Mouse (Mus musculus) bone marrow macrophage, adult 2 months (primary cell): Measurements from ENCODE around the gene Kcnk13.

Experiments used
- CTCF ChIP-seq: IDR thresholded peaks from 2 replicates; pipeline ENCODE4 v1.5.1; 2012; ENCODE audit warnings: low read depth, mild to moderate bottlenecking, low read length, moderate library complexity
- POLR2A ChIP-seq: IDR thresholded peaks from 2 replicates; pipeline ENCODE4 v1.6.1; 2012; ENCODE audit warnings: mild to moderate bottlenecking, low read depth, low read length, borderline replicate concordance

GRCm38 (mm10) chr12:99969906-99970305 lies 5.6 kb downstream of the Kcnk13 start:
- TF ChIP-seq CTCF: no peak
- TF ChIP-seq POLR2A: no peak
